Mouse (Mus musculus) liver, postnatal 0 days (tissue): Measurements from ENCODE around the gene Slc22a5.

ENCODE experiments used
- CTCF ChIP-seq: sonication (generic); IDR thresholded peaks from 2 replicates; pipeline ENCODE4 v1.5.1; 2016; ENCODE audit warnings: antibody characterized with exemption, low read depth
- EP300 ChIP-seq: IDR thresholded peaks from 2 replicates; pipeline ENCODE4 v1.6.1; 2016; ENCODE audit warnings: antibody characterized with exemption, low read depth, mild to moderate bottlenecking

DNA sequence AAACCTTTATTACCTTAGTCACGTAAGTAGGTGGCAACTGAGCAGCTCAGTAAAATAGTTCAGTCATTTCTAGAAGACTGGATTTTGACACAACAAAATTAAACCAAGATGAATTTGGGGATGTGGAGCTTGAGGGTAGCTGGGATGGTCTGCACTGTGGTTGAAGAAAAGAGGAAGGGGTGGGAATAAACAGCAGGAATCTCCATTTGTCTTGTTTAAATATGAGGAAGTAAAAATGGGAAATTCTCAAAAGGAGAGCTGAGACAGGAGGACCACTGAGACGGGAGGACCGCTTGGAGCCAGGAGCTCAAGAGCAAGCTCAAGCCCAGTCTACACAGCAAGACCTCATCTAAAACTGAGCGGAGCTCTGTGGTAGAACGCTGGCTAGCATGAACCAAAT lies 34.8 kb upstream of the Slc22a5 start:
- TF ChIP-seq EP300 (no peak), CTCF (no peak)
